Mouse (Mus musculus) myocyte (in vitro differentiated cells): ENCODE measurements around the gene Muc13.

Source experiments
- E2F4 ChIP-seq: IDR thresholded peaks from one replicate; pipeline ENCODE4 v1.6.1; 2011; ENCODE audit warnings: mild to moderate bottlenecking, control low read depth, moderate library complexity; ENCODE audit not compliant: insufficient read depth
- MAX ChIP-seq: IDR thresholded peaks from one replicate; pipeline ENCODE4 v1.6.1; 2011; ENCODE audit warnings: low read depth, mild to moderate bottlenecking, control low read depth
- MYOG ChIP-seq, 3 experiments: IDR thresholded peaks; one replicate each; pipeline ENCODE4 v1.6.1; 2011; ENCODE audit warnings: control low read depth in 2 of 3, low read depth in 2 of 3, mild to moderate bottlenecking in 2 of 3; ENCODE audit not compliant: insufficient read length in 2 of 3, control insufficient read depth in 1 of 3, insufficient read depth in 1 of 3
- POLR2A ChIP-seq: IDR thresholded peaks from one replicate; pipeline ENCODE4 v1.6.1; 2011; ENCODE audit warnings: low read depth, mild to moderate bottlenecking, control low read depth, moderate library complexity; ENCODE audit not compliant: insufficient read length
- POLR2AphosphoS2 ChIP-seq: IDR thresholded peaks from one replicate; pipeline ENCODE4 v1.6.1; 2011; ENCODE audit warnings: low read depth, control low read depth; ENCODE audit not compliant: insufficient read length
- USF1 ChIP-seq: IDR thresholded peaks from one replicate; pipeline ENCODE4 v1.6.1; 2011; ENCODE audit warnings: low read depth, mild to moderate bottlenecking, control low read depth, moderate library complexity

- no peak for TF ChIP-seq MYOG (IDR thresholded peaks at IDR 0.05; ENCODE audit: control insufficient read depth in 1 of 3, insufficient read depth in 1 of 3, insufficient read length in 2 of 3, low read depth in 2 of 3)
- no peak for TF ChIP-seq MAX
- no peak for TF ChIP-seq USF1
- TF ChIP-seq POLR2A, result no peak
- no peak for TF ChIP-seq E2F4
- TF ChIP-seq POLR2AphosphoS2, result no peak
Observed at GRCm38 (mm10) chr16:33842081-33842880, 48.4 kb downstream of the Muc13 start.
